Mouse (Mus musculus) Muller cell, postnatal 12 days (primary cell): Measurements from ENCODE around the gene Ptprs.
"Not testable (repeated sequence)": the region's sequence is repeated elsewhere in the genome, so short reads cannot be mapped to it uniquely, and the experiment has no call there.

Source experiments
- DNase-seq: peaks from one replicate; pipeline ENCODE4 v3.0.0-alpha.2; 2015; ENCODE audit errors: inconsistent ontology term

Gene Ptprs

GRCm38 (mm10) chr17:56476402-56476752 is at the start of gene Ptprs:
Ptprs (minus strand) TSS chr17:56476483.
- peak; percentile 96 for DNase-seq

GRCm38 (mm10) chr17:56524943-56525342 is 48.7 kb upstream of the Ptprs start:
- no peak for DNase-seq

GRCm38 (mm10) chr17:56522744-56523143 is 46.5 kb upstream of the Ptprs start:
- DNase-seq, result no peak

GRCm38 (mm10) chr17:56515690-56516410 is 39.6 kb upstream of the Ptprs start:
- DNase-seq, result peak; percentile 14

GRCm38 (mm10) chr17:56514916-56515315 is 38.6 kb upstream of the Ptprs start:
- no peak for DNase-seq

- DNase-seq, result no peak
These were observed 38.0 kb upstream of the Ptprs start for GRCm38 (mm10) chr17:56514330-56514729.

- DNase-seq, result no peak
These were observed 36.0 kb upstream of the Ptprs start, which contains the start of gene Znrf4 for GRCm38 (mm10) chr17:56512310-56512709. Znrf4 (minus strand) TSS chr17:56512431.

GRCm38 (mm10) chr17:56511707-56512090 is 35.4 kb upstream of the Ptprs start:
- DNase-seq, result no peak

- DNase-seq, result no peak
These were observed 34.9 kb upstream of the Ptprs start for GRCm38 (mm10) chr17:56510970-56511706.

- peak; percentile 31 for DNase-seq
These were observed 34.2 kb upstream of the Ptprs start for GRCm38 (mm10) chr17:56510473-56510969.

GRCm38 (mm10) chr17:56509707-56510472 is 33.6 kb upstream of the Ptprs start:
- DNase-seq, result peak; percentile 75

- DNase-seq, result no peak
These were observed 32.8 kb upstream of the Ptprs start for GRCm38 (mm10) chr17:56509021-56509640.

GRCm38 (mm10) chr17:56507161-56508068 is 31.1 kb upstream of the Ptprs start:
- DNase-seq, result peak; percentile 94

- no peak for DNase-seq
These were observed 30.3 kb upstream of the Ptprs start for GRCm38 (mm10) chr17:56506417-56507065.

GRCm38 (mm10) chr17:56505401-56505800 is 29.1 kb upstream of the Ptprs start:
- no peak for DNase-seq

- DNase-seq, result peak; percentile 42
These were observed 26.2 kb upstream of the Ptprs start for GRCm38 (mm10) chr17:56502526-56502925.

- not testable (repeated sequence) for DNase-seq
These were observed 25.5 kb upstream of the Ptprs start for GRCm38 (mm10) chr17:56501635-56502400.

- no peak for DNase-seq
These were observed 22.9 kb upstream of the Ptprs start for GRCm38 (mm10) chr17:56499229-56499628.

- no peak for DNase-seq
These were observed 18.2 kb upstream of the Ptprs start for GRCm38 (mm10) chr17:56494480-56494879.
